Mouse (Mus musculus) liver, embryonic 14.5 days (tissue): Measurements from ENCODE around the gene Zfp106.

Source experiments
- CTCF ChIP-seq: IDR thresholded peaks from 2 replicates; pipeline ENCODE4 v1.5.1; 2016; ENCODE audit warnings: antibody characterized with exemption, low read depth, control low read depth
- EP300 ChIP-seq: IDR thresholded peaks from 2 replicates; pipeline ENCODE4 v1.6.1; 2016; ENCODE audit warnings: antibody characterized with exemption, low read depth

DNA sequence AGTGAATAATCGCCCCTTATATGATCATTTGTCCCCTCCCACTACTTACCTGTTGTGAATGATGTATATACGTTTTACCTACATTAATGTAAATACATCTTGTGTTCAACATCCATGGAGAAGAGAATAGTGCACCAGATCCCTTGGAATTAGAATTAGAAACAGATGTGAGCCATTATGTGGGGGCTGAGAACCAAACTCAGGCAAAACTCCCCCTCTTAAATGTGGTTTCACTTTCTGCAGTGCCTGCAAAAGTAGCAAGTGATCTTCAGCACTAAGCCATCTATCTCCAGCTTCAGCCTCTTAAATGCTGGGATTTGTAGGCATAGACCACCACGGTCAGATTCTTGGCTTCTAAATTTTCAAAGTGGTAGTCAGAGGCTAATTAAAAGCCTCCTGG is 11.5 kb upstream of the Zfp106 start:
- TF ChIP-seq CTCF (no peak), EP300 (no peak)
